Mouse (Mus musculus): ENCODE measurements at regions not wholly inside any gene's neighbourhood (a gene's known extent, or its start where the extent isn't known, plus 50 kb on each side); places are given as distances from the start of the nearest gene placed in this dataset.

GRCm38 (mm10) chr9:120874416-120874976, 54.5 kb upstream of the Ctnnb1 start:
- DNase-seq (ENCODE audit: low spot score) (no peak), ATAC-seq (ENCODE audit: low read depth) (no peak)
- Histone ChIP-seq H3K27me3 (replicated peaks; ENCODE audit: control insufficient read depth, insufficient read depth, low read length) (no peaks in the 10 kb centered on the region), H3K4me3 (ENCODE audit: low read depth, low read length) (no peak overlapping the region), H3K36me3 (ENCODE audit: control insufficient read depth, insufficient read depth, low read length) (no peaks in the 10 kb centered on the region), H3K9me3 (ENCODE audit: control insufficient read depth, low read length) (peaks cover 5% of the 10 kb centered on the region; the same call in 1 of the 2 replicates), H3K27ac (replicated peaks; ENCODE audit: low read depth, low read length) (no peak overlapping the region), H3K4me1 (ENCODE audit: control insufficient read depth, insufficient read depth, low read length) (peaks cover 15% of the 10 kb centered on the region), H3K9ac (ENCODE audit: low read depth, low read length) (no peak overlapping the region), H3K4me2 (ENCODE audit: low read depth, low read length) (no peak overlapping the region)
- 87% methylated on average over 5 of the region's 5 CpGs for WGBS

- WGBS = 83% methylated on average over 2 of the region's 2 CpGs
- H3K27me3 ChIP-seq (replicated peaks; ENCODE audit: control insufficient read depth, insufficient read depth, low read length) = no peaks in the 10 kb centered on the region
- no peak overlapping the region for H3K4me2 ChIP-seq (ENCODE audit: low read depth, low read length)
- no peaks in the 10 kb centered on the region for H3K36me3 ChIP-seq (ENCODE audit: control insufficient read depth, insufficient read depth, low read length)
- no peak overlapping the region for H3K9ac ChIP-seq (ENCODE audit: low read depth, low read length)
- no peaks in the 10 kb centered on the region for H3K4me1 ChIP-seq (ENCODE audit: control insufficient read depth, insufficient read depth, low read length)
- no peak for DNase-seq (ENCODE audit: low spot score)
- no peak overlapping the region for H3K27ac ChIP-seq (replicated peaks; ENCODE audit: low read depth, low read length)
- H3K9me3 ChIP-seq (ENCODE audit: control insufficient read depth, low read length) = peaks cover 5% of the 10 kb centered on the region; the same call in 1 of the 2 replicates
- H3K4me3 ChIP-seq (ENCODE audit: low read depth, low read length) = no peak overlapping the region
- ATAC-seq (ENCODE audit: low read depth) = no peak
Observed at GRCm38 (mm10) chr9:120877101-120877500, 51.9 kb upstream of the Ctnnb1 start.
